Mouse (Mus musculus) heart, adult 8-10 months (tissue): ENCODE measurements around the gene Slc17a1. TPM values are rescaled to one million over a fixed set of nuclear protein-coding genes. Genes with fewer than 3 reads are reported as not detected.

Experiments used
- microRNA-seq: library from miRNA; unstranded; fragments of <30 nt; microRNA quantifications from one replicate; pipeline ENCODE4 v1.2.0, GENCODE M21; 2022
- total RNA-seq, 4 experiments: library from RNA; stranded (reverse); gene quantifications; 2 replicates each; pipeline ENCODE4 v1.2.4; 2022

The Slc17a1 gene
- total RNA-seq, 4 experiments from 2014 or later, result not detected

Small RNA genes within 50 kb of the gene (microRNA-seq; reads per million reads assigned to microRNA genes)
- gene Gm44344, result not detected

Other genes with a start within 250 kb of the Slc17a1 start
- 10 to 100 TPM; 11.6 to 13.8 (median 12.6) TPM for gene Hist1h2be, start 246.6 kb upstream of the Slc17a1 start, total RNA-seq
- gene Hist1h1e, start 245.2 kb upstream of the Slc17a1 start, total RNA-seq, result 10 to 100 TPM; 27.4 to 44.8 (median 35.5) TPM
- 1 to 10 TPM; 1.1 to 1.6 (median 1.3) TPM for gene Hist1h2ac, start 183.8 kb upstream of the Slc17a1 start, total RNA-seq
- gene Hist1h2bc, start 183.6 kb upstream of the Slc17a1 start, total RNA-seq, result 10 to 100 TPM; 74.6 to 82.2 (median 76.6) TPM
- under 1 TPM in 1 of 4 experiments, not detected in 3; 0.30 TPM for gene Hist1h1t, start 171.9 kb upstream of the Slc17a1 start, total RNA-seq
- 10 to 100 TPM; 37.9 to 55.9 (median 45.3) TPM for gene Hist1h4c, start 169.3 kb upstream of the Slc17a1 start, total RNA-seq
- gene Hfe, start 156.9 kb upstream of the Slc17a1 start, total RNA-seq, result 10 to 100 TPM; 58.1 to 66.0 (median 61.5) TPM
- gene Hist1h1c, start 128.9 kb upstream of the Slc17a1 start, total RNA-seq, result 100 to 1,000 TPM; 145 to 209 (median 187) TPM
- 1 to 10 TPM in 2 of 4 experiments, under 1 TPM in 1, not detected in 1; 0.82 to 5.6 (median 2.3) TPM for gene Hist1h3c, start 122.1 kb upstream of the Slc17a1 start, total RNA-seq
- 1 to 10 TPM; 2.6 to 6.9 (median 4.0) TPM for gene Hist1h2bb, start 121.0 kb upstream of the Slc17a1 start, total RNA-seq
- 1 to 10 TPM in 3 of 4 experiments, not detected in 1; 2.4 to 8.4 (median 4.0) TPM for gene Hist1h2ab, start 116.6 kb upstream of the Slc17a1 start, total RNA-seq
- gene Hist1h3b, start 115.5 kb upstream of the Slc17a1 start, total RNA-seq, result 10 to 100 TPM in 1 of 4 experiments, 1 to 10 TPM in 3; 2.4 to 16.9 (median 4.5) TPM
- gene Hist1h4b, start 110.7 kb upstream of the Slc17a1 start, total RNA-seq, result 1 to 10 TPM; 5.4 to 9.6 (median 6.8) TPM
- gene Hist1h4a, start 106.5 kb upstream of the Slc17a1 start, total RNA-seq, result 10 to 100 TPM in 1 of 4 experiments, 1 to 10 TPM in 3; 4.1 to 10.2 (median 5.4) TPM
- 1 to 10 TPM; 1.8 to 10.0 (median 6.6) TPM for gene Hist1h3a, start 105.4 kb upstream of the Slc17a1 start, total RNA-seq
- gene Hist1h1a, start 104.1 kb upstream of the Slc17a1 start, total RNA-seq, result 1 to 10 TPM; 3.3 to 5.0 (median 4.0) TPM
- not detected for gene Trim38, start 97.8 kb upstream of the Slc17a1 start, total RNA-seq
- not detected for gene Slc17a2, start 60.8 kb upstream of the Slc17a1 start, total RNA-seq
- not detected for gene Slc17a3, start 28.3 kb upstream of the Slc17a1 start, total RNA-seq
- gene Slc17a4, start 47.3 kb downstream of the Slc17a1 start, total RNA-seq, result not detected
- gene Hist1h2ba, start 66.4 kb downstream of the Slc17a1 start, total RNA-seq, result not detected
- not detected for gene Hist1h2aa, start 66.7 kb downstream of the Slc17a1 start, total RNA-seq
- gene Scgn, start 123.5 kb downstream of the Slc17a1 start, total RNA-seq, result not detected